Mouse (Mus musculus): ENCODE data around the gene Tnfsf13b. TPM values are rescaled to one million over a fixed set of nuclear protein-coding genes. Genes with fewer than 3 reads are reported as not detected.

The Tnfsf13b gene
- 8.0 and 14.3 TPM in 2 replicates for polyA plus RNA-seq (2012; rRNA removed)

DNA sequence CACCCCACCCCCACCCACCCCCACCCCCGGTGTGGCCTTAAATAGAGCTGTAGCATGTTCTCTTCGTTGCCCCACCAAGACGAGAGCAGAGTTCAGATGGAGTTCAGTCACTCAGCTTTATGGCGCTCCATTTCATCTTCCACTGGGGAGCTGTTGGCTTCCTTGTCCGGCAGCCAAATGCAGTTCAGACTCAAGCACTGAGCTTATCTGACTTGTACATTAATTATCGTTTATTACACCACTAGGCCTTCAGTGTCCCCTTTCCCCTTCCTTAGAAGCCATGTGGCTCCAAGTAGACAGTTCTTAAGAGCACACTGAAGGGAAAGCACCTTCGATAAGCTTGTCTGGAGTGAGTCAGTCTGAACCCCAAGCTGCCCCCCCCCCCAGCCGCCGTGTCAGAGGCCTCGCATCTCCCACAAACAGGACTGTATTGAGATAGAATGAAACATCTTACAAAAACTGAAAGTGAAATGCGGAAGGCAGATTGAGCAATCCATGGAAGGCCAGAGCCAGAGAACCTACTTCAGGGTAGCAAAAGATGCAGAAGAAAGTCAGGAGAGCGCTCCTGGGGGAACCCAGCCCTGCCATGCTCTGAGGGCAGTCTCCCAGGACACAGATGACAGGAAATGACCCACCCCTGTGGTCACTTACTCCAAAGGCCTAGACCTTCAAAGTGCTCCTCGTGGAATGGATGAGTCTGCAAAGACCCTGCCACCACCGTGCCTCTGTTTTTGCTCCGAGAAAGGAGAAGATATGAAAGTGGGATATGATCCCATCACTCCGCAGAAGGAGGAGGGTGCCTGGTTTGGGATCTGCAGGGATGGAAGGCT lies at the start of gene Tnfsf13b:
Tnfsf13b (plus strand) TSS at position 312 of the 830 bp plus-strand sequence.
- H3K4me3 ChIP-seq (ENCODE audit: low read depth, low read length) = peak within 1 kb of the TSS; percentile 74
- TF ChIP-seq CTCF (IDR thresholded peaks at IDR 0.05; ENCODE audit: extremely low read depth, insufficient read length, insufficient replicate concordance, low read depth, low read length) (no peak), POLR2A (IDR thresholded peaks at IDR 0.05; ENCODE audit: low read depth, low read length) (no peak)
- H3K4me1 ChIP-seq (ENCODE audit: control insufficient read depth, insufficient read depth, insufficient read length, low read length) = peaks cover 19% of the 10 kb centered on the region
- H3K36me3 ChIP-seq (ENCODE audit: control insufficient read depth, insufficient read depth, low read length) = no peaks in the 10 kb centered on the region
- peak within 1 kb of the TSS; percentile 89 for H3K27ac ChIP-seq (ENCODE audit: insufficient read depth, low read depth, low read length)
- H3K27me3 ChIP-seq (ENCODE audit: control insufficient read depth, insufficient read depth, low read length) = no peaks in the 10 kb centered on the region
- 13% methylated on average over 16 of the region's 16 CpGs for WGBS

DNA sequence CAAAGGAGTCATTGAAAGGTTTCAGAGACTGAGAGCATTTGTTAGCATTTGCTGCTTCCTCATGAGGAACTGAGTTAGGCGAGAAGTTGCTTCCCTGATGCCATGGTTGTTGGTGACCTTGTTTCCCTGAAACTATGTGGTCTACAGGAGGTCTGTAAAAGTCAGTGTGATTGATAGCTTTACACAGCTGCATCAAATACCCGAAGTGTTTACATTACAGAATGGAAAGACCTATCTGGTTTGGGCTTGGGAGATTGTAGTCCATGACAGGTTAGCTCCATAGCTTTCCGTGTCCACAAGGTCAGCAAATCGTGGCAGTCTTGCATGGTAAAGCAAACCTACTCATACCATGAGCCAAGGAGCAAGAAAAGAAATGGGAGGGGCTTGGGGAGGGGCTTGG lies 47.9 kb upstream of the Tnfsf13b start:
- H3K4me3 ChIP-seq (ENCODE audit: low read depth, low read length) = no peak overlapping the region

DNA sequence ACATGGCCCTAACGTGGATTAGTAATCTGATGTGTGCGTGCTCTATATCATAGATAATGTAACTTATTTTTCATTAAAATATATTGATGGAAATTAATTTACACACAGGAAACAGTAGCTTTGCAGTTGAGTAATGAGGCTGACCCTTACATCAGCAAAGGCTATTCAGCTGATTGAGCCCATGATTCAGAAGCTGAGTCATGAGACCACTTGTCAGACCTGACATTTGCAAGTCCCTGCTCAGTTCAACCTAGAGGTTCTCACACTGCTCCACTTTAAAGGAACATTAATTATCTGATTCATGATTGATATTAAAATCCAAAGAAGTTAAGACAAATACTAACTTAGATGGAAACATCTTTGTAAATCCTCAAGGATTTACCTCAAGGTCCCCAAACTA lies 46.3 kb upstream of the Tnfsf13b start:
- no peak overlapping the region for H3K27ac ChIP-seq (ENCODE audit: insufficient read depth, low read depth, low read length)
- no peak overlapping the region for H3K4me3 ChIP-seq (ENCODE audit: low read depth, low read length)
- no peaks in the 10 kb centered on the region for H3K27me3 ChIP-seq (ENCODE audit: control insufficient read depth, insufficient read depth, low read length)
- no peaks in the 10 kb centered on the region for H3K4me1 ChIP-seq (ENCODE audit: control insufficient read depth, insufficient read depth, insufficient read length, low read length)
- WGBS = 89% methylated on average over 2 of the region's 2 CpGs
- no peaks in the 10 kb centered on the region for H3K36me3 ChIP-seq (ENCODE audit: control insufficient read depth, insufficient read depth, low read length)
- TF ChIP-seq POLR2A (IDR thresholded peaks at IDR 0.05; ENCODE audit: low read depth, low read length) = no peak
- TF ChIP-seq CTCF (IDR thresholded peaks at IDR 0.05; ENCODE audit: extremely low read depth, insufficient read length, insufficient replicate concordance, low read depth, low read length) = no peak

More for the DNA sequence above, 47.9 kb upstream of the Tnfsf13b start:
- no peaks in the 10 kb centered on the region for H3K4me1 ChIP-seq (ENCODE audit: control insufficient read depth, insufficient read depth, insufficient read length, low read length)
- 33% methylated on average over 4 of the region's 4 CpGs for WGBS
- no peak overlapping the region for H3K27ac ChIP-seq (ENCODE audit: insufficient read depth, low read depth, low read length)
- no peaks in the 10 kb centered on the region for H3K27me3 ChIP-seq (ENCODE audit: control insufficient read depth, insufficient read depth, low read length)
- no peaks in the 10 kb centered on the region for H3K36me3 ChIP-seq (ENCODE audit: control insufficient read depth, insufficient read depth, low read length)
- TF ChIP-seq POLR2A (IDR thresholded peaks at IDR 0.05; ENCODE audit: low read depth, low read length) (no peak), CTCF (IDR thresholded peaks at IDR 0.05; ENCODE audit: extremely low read depth, insufficient read length, insufficient replicate concordance, low read depth, low read length) (no peak)

DNA sequence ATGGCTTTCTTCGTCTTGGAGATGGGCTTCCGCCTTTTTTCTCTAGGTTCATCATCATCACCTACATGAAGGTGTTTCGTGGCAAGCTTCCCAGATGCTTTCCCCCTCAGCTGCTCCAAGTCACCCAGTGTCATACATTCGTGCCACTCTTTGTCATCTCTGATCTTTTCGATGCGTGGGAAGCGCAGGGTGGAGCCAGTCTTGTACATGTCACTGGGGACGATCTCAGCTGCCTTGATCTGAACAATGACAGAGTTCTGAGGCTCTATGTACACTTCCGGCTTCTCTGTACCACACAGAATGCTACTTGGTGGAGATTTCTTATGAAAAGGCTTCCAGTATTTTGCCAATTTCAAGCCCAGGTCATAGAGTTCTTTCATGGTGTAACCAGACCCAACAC lies 34.4 kb upstream of the Tnfsf13b start:
- H3K4me3 ChIP-seq (ENCODE audit: low read depth, low read length) = no peak overlapping the region
- peaks cover under 1% of the 10 kb centered on the region; the same call in 1 of the 2 replicates for H3K4me1 ChIP-seq (ENCODE audit: control insufficient read depth, insufficient read depth, insufficient read length, low read length)
- H3K27me3 ChIP-seq (ENCODE audit: control insufficient read depth, insufficient read depth, low read length) = no peaks in the 10 kb centered on the region
- H3K36me3 ChIP-seq (ENCODE audit: control insufficient read depth, insufficient read depth, low read length) = peaks cover 32% of the 10 kb centered on the region
- 95% methylated on average over 9 of the region's 9 CpGs for WGBS
- no peak overlapping the region for H3K27ac ChIP-seq (ENCODE audit: insufficient read depth, low read depth, low read length)
- TF ChIP-seq CTCF (IDR thresholded peaks at IDR 0.05; ENCODE audit: extremely low read depth, insufficient read length, insufficient replicate concordance, low read depth, low read length) (no peak), POLR2A (IDR thresholded peaks at IDR 0.05; ENCODE audit: low read depth, low read length) (no peak)

DNA sequence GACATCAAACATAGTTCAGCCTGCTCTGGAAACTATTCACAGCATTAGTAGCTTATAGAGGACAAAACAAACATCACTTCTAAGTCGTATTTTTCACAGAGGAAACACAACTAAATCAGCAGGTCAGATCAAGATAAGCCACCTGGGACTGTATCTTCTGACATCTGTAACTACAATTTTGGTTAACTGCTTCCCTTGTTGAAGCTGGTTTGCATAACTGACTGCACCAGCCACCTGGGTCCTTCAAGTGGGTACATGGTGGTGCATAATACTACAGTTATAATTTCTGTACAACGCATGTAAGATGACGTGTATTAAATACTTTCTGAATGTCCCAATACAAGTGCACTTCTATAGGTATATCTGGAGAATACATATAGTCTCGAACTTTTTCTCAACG lies 31.0 kb upstream of the Tnfsf13b start:
- H3K27me3 ChIP-seq (ENCODE audit: control insufficient read depth, insufficient read depth, low read length) = no peaks in the 10 kb centered on the region
- TF ChIP-seq CTCF (IDR thresholded peaks at IDR 0.05; ENCODE audit: extremely low read depth, insufficient read length, insufficient replicate concordance, low read depth, low read length) = no peak
- TF ChIP-seq POLR2A (IDR thresholded peaks at IDR 0.05; ENCODE audit: low read depth, low read length) = no peak
- peaks cover 14% of the 10 kb centered on the region for H3K4me1 ChIP-seq (ENCODE audit: control insufficient read depth, insufficient read depth, insufficient read length, low read length)
- H3K4me3 ChIP-seq (ENCODE audit: low read depth, low read length) = no peak overlapping the region
- H3K27ac ChIP-seq (ENCODE audit: insufficient read depth, low read depth, low read length) = no peak overlapping the region
- H3K36me3 ChIP-seq (ENCODE audit: control insufficient read depth, insufficient read depth, low read length) = peaks cover 22% of the 10 kb centered on the region
- 10% methylated on average over 5 of the region's 5 CpGs for WGBS

DNA sequence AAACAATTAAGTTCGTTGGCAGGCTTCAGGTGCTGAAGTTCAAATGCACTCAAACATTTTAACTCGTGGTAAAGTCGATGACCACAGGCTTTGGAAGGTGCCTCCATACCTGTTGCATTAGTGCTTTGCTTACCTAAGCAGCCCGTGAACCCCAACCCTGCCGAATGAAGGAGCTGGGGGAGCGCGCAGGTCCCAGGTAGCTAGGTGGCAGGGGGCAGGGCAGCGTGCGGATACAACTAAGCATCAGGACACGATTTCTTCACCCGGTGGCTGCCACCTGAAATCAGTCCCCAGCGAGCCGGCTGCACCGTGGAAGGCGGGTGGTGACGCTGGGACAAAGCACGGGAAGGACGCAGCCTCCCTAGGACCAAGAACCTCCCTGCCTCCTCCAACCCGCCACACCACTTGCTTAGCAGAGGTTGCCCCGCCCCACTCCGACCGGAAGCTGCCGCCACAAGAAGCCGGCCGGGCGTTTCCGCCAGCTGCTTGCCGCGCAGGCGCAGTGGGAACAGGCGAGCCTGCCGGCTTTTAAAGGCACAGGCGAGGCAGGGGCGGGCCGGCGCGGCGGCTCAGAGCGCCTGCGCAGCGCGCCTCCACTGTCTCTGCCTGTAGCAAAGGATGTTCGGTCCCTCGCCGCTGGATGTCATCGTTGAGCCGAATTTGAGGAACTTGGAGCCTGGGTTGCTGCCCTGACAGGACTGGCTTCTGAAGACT lies 30.2 kb upstream of the Tnfsf13b start:
- H3K4me1 ChIP-seq (ENCODE audit: control insufficient read depth, insufficient read depth, insufficient read length, low read length) = peaks cover 14% of the 10 kb centered on the region
- no peaks in the 10 kb centered on the region for H3K27me3 ChIP-seq (ENCODE audit: control insufficient read depth, insufficient read depth, low read length)
- H3K36me3 ChIP-seq (ENCODE audit: control insufficient read depth, insufficient read depth, low read length) = peaks cover 21% of the 10 kb centered on the region
- H3K27ac ChIP-seq (ENCODE audit: insufficient read depth, low read depth, low read length) = peak overlapping the region; percentile 76
- peak; percentile 46 for TF ChIP-seq POLR2A (IDR thresholded peaks at IDR 0.05; ENCODE audit: low read depth, low read length)
- TF ChIP-seq CTCF (IDR thresholded peaks at IDR 0.05; ENCODE audit: extremely low read depth, insufficient read length, insufficient replicate concordance, low read depth, low read length) = peak; percentile 75; the same call in 1 of the 2 replicates
- H3K4me3 ChIP-seq (ENCODE audit: low read depth, low read length) = peak overlapping the region; percentile 76
- WGBS = under 1% methylated on average over 47 of the region's 47 CpGs

DNA sequence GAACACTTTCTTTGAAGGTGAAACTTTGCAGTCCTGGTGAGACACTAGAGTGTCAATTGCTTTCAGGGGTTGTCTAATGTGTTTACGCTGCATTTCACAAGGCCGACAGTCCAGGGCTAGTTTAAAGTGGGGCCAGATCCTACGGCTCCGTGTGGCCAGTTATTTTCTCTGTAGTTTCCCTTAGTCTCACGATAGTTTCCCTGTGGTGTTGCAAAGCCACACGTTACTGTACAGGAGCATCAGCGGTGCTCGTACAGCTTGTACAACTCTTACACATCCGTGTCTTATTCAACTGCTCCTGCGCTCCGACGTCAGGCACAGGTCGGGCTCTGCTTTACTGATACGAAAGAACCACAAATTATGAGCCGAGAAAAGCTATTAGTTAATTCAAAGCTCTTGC lies 29.3 kb upstream of the Tnfsf13b start:
- Histone ChIP-seq H3K4me3 (ENCODE audit: low read depth, low read length) (peak overlapping the region; percentile 92; the same call in 1 of the 2 replicates), H3K36me3 (ENCODE audit: control insufficient read depth, insufficient read depth, low read length) (peaks cover 17% of the 10 kb centered on the region), H3K27me3 (ENCODE audit: control insufficient read depth, insufficient read depth, low read length) (no peaks in the 10 kb centered on the region), H3K4me1 (ENCODE audit: control insufficient read depth, insufficient read depth, insufficient read length, low read length) (peaks cover 14% of the 10 kb centered on the region), H3K27ac (ENCODE audit: insufficient read depth, low read depth, low read length) (no peak overlapping the region)
- 27% methylated on average over 15 of the region's 15 CpGs for WGBS
- TF ChIP-seq POLR2A (IDR thresholded peaks at IDR 0.05; ENCODE audit: low read depth, low read length) = no peak
- TF ChIP-seq CTCF (IDR thresholded peaks at IDR 0.05; ENCODE audit: extremely low read depth, insufficient read length, insufficient replicate concordance, low read depth, low read length) = no peak
